Mouse (Mus musculus) embryo, embryonic 11 days (tissue): Measurements from ENCODE around the gene Ulk4.
"Not testable (repeated sequence)": the region's sequence is repeated elsewhere in the genome, so short reads cannot be mapped to it uniquely, and the experiment has no call there.

Experiments used
- DNase-seq: peaks from one replicate; pipeline ENCODE4 v3.0.0-alpha.2; 2015

The Ulk4 gene

GRCm38 (mm10) chr9:121058538-121058937 is 218.5 kb downstream of the Ulk4 start:
- DNase-seq = no peak

DNA sequence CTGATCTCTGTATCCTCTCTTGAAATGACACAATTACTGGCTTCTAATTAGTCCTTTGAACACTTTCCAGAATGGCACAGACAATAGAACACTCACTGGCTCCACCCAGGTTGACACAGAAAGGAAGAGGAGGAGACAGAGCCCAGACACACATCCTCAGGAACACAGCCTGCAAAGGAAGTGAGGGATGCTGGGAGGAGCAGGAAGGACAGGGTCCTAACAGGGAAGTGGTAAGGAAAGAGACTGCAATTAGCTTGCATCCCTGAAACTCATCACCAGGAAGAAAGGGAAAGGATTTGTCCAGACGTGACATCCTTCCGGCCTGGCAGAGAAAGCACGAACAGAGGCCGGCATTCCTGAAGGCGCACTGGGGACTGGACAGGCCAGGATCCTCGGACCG is 218.9 kb downstream of the Ulk4 start:
- DNase-seq = no peak

DNA sequence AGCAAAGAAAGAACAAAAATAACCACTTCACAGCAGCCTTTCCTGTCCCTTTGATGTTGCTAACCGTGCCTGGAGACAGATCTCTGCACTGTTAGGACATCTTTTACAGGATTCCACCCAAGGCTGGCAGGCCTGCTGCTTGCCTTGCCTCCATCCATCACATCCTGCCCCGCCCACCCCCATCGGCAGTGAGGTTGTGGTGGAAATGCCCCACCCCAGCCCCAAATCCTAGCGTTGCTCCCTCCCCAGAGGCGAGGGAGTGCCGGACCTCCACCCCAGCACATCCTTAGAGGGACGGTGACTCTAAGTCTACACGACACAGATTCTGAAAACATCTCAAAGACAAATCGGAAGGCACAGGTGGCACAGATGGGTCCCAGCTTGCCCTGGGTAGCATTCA is 219.6 kb downstream of the Ulk4 start:
- DNase-seq = no peak

- no peak for DNase-seq
Measured at GRCm38 (mm10) chr9:121056526-121056925, 220.5 kb downstream of the Ulk4 start.

GRCm38 (mm10) chr9:121056036-121056435 is 221.0 kb downstream of the Ulk4 start:
- no peak for DNase-seq

DNA sequence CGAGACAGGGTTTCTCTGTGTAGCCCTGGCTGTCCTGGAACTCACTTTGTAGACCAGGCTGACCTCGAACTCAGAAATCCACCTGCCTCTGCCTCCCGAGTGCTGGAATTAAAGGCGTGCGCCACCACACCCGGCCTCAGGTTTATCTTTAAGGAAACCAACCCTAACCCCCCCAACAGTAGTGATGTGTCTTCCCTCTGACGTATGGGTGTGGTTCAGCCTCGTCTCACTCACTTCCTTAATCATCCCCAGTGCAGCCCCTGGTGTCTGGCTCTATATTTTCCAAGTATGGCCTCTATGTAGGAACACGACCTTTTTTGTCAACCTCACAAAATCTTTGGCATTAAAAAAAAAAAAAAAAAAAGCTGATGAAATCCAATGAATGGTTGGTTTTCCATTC is 231.3 kb downstream of the Ulk4 start:
- not testable (repeated sequence) for DNase-seq

GRCm38 (mm10) chr9:121044471-121045206 is 232.4 kb downstream of the Ulk4 start:
- no peak for DNase-seq

DNA sequence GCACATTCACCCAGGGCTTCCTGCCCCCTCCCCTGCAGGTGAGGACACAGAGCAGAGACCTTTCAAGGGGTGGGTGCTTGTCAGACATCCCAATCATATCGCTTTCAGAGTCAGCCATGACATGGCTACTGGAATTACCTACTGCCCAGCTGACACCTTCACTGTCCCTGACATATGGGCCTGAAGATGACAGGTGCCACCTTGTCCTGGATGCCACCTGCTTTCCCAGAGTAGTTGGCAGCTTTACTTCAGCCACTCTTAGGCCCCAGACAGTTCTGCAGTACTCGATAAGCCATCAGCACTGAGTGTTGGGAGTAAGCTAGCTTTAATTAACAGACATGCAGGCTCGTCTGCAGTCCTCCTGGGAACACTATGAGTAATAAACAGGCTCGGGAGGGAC is 234.0 kb downstream of the Ulk4 start:
- no peak for DNase-seq

- no peak for DNase-seq
Measured at GRCm38 (mm10) chr9:121038396-121038795, 238.6 kb downstream of the Ulk4 start.

DNA sequence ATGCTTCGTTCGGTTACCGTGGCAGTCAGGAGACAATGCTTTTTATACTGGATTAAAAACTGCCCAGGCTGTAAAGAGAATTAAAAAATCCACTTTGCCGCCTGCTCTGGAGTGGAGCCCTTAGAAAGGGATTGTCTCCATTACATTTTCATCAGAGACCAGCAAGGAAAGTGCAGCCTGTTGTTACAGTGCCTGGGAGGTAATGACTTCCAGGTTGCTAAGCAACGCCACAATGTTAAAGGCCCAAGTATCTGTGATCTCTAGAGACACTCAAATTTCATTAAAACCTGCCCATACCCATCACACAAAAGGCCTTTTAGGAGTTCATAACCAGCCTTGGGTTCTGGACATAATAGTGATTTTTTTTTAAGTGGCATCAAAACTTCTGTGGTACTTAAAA is 239.0 kb downstream of the Ulk4 start:
- DNase-seq = peak; percentile 74

DNA sequence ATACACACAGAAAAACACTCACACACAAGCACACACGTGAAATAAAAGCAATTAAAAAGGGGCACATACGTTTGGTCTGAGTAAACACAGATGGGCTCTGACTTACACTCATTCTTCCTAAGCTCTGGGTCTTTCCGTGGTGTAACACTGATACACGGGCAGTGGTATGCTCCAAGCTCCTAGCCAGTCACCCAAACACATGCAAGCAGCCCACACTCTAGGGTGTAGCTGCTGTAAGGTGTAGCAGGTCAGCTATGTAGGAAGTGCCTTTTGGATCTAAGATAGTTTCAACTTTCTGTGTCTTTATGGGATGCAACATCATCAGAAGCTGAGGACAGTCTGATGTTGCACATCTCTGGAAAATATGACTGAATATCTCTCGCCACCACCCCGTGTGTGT is 241.7 kb downstream of the Ulk4 start:
- no peak for DNase-seq

- DNase-seq = no peak
Measured at GRCm38 (mm10) chr9:121033596-121033995, 243.4 kb downstream of the Ulk4 start.

DNA sequence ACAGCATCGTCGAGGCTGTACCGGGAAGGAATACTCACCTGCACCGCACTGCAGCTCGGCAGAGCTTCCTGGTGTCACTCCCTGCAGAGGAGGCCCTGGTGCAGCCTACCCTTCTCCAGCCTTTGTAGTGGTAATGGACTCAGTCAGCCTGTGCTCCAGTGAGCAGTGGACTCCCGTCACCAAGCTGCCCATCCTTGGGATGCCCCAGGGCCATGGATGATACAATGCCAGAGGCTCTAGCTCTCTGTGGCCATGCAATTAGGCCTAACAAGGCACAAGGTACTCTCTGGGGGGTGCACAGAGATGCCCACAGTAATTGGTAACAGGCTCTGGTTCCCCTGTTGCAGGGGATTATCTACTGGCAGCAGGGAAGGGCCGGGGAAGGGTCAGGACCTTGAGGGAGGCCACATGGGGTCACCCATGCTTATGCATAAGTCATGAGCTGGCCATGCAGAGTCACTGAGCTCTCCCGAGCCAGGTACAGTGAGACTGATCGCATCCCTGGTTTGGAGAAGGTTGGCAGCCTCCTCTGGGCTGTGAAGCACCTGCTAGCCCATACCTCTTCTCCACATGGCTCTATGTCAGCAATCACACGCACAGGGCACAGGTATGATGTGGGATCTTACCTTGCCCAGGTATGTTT is 244.6 kb downstream of the Ulk4 start:
- no peak for DNase-seq

- DNase-seq = peak; percentile 35
Measured at GRCm38 (mm10) chr9:121030949-121031348, 246.0 kb downstream of the Ulk4 start.

GRCm38 (mm10) chr9:121029786-121030185 is 247.2 kb downstream of the Ulk4 start:
- DNase-seq = no peak

DNA sequence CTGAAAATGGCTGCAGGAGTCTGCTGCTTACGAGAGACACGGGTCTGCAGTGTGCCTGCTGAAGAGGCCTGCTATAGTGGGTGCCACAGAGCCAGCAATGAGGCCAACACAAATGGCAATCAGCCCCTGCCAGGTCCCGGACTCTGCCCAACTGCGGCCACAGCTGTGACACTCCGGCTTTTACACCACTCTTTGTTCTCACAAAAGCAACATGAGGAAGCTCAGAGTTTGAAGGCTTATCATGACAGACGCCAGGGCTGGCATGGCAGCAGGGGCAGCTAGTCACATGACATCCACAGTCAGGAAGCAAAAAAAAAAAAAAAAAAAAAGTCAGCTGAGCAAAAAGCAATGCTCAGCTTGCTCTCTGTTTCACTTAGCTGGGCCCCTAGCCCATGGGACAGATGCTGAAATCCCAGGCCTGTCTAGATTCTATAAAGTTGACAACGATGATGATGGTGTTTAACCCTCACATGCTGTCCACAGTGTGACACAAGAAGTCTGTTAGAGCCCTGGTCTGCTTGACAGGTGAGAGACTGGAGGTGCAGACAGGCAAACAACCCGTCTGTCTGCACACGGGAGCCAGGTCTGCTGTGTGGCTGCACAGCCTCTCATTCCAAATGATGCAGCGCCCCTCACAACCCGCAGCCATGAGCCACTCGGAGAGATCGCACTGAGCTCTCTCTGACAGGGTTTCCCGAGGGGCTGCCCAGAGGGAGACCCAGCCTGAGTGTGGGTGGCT is 253.3 kb downstream of the Ulk4 start:
- no peak for DNase-seq

DNA sequence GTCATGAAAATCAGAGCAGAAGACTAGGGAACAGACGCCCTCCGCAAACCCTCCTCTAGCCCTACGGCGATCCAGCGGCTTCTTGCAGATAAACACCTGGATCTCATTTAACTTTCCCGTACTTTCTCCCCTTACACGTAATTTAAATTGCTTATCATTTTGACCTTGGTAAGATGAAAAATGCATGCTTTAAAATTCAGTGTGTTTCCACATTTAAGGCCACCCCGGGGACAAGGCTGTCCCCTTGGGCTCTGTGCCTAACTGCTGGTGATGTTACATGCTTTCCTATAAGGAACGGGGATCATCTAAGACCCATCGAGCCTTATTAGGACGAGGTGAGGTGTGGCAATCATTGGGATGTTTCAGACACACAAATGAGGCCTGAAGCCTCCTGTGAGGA is 256.6 kb downstream of the Ulk4 start:
- no peak for DNase-seq

- DNase-seq = no peak
Measured at GRCm38 (mm10) chr9:121019932-121020331, 257.1 kb downstream of the Ulk4 start.

- no peak for DNase-seq
Measured at GRCm38 (mm10) chr9:121018524-121019315, 258.3 kb downstream of the Ulk4 start.

DNA sequence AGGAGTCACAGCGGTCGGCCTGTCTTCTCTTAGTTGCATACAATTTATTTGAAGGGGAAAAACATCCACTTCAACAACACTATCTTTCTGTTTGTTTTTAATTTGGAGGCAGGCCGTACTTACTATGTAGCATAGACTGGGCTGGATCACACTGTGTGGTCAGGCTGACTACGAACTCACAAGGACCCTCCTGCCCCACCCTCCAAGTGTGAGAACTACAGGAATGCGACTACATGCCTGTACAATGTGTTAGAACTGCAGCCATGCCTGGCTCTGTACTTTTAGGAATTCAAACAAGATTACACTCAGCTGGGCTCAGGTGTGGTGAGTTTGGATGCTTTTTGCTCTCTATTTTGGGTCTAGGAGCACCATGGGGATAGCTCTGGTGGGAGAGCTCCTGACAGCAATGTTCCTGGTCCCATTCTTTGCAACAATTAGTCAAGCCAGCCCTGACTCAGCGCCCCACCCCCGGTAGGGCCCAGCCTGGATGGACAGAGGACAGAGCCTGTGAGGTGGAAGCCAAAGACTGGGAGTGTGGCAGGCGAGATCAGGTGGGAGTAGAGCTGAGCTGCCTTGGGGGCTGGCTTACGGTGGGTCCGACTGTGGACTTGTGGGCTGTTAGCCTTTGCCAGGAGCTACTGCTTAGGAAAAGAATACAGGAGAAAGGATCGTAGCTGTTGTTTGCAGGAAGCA is 261.0 kb downstream of the Ulk4 start:
- DNase-seq = no peak

- no peak for DNase-seq
Measured at GRCm38 (mm10) chr9:121011540-121011939, 265.5 kb downstream of the Ulk4 start.

DNA sequence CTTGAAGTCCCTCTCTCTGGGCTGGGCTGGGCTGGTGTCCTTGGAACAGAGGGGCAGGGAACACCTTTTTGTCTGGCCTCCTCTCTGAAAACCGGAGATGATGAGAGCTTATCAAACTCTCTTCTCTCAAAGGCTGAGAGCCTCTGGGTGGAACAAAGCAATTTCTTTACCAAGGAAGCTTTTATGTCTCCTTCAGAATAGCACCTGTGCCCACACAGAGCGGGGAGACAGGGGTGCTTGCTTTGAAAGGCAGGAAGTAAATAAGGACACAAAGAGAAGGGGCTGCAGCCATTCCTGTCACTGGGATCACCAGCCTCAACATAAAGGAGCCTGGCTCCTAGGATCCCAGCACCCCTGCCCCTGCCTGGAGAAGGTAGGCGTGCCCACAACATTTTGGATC is 266.5 kb downstream of the Ulk4 start:
- no peak for DNase-seq

GRCm38 (mm10) chr9:121005961-121006360 is 271.0 kb downstream of the Ulk4 start:
- DNase-seq = no peak
